Mouse (Mus musculus) thymus, postnatal 14 days (tissue): ENCODE data around the gene Atp6v0b.

Source experiments
- DNase-seq: peaks from one replicate; pipeline ENCODE4 v3.0.0; 2021

Gene Atp6v0b

GRCm38 (mm10) chr4:117835531-117836111 is 51.5 kb downstream of the Atp6v0b start:
- DNase-seq: peak; percentile 38

DNA sequence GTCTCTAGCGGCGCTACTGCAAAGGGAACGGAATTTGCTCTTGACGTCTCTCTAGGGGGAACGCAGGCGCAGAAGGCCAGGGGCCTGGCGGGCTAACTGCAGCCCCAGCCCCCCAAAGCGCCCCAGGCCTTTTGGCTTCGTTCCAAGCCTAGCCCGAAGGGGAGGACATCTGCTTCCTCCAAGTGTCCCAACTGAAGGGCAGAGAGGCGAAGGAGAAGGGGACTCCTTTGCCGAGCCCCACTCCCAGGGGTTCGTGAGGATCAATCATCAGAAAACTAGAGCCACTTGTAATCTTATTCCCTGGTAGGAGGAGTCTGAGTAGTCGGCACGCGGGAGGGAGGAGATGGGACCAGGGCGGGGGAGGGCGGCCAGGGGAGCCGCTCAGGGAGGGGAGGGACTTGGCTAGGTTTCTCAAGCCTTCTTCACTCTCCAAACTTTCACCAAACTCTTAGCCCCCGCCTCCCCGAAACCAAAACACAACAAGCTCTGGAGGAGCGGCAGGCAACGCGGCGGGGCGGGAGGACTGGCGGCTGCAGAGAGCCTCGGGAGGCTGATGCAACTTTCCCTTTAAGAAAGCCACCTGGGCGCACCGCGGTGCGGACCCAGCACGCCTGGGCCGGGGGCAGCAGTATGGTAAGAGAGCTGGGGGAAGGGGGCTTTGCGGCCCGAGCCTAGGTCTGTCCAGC is 52.1 kb downstream of the Atp6v0b start:
- peak; percentile 42 for DNase-seq

- no peak for DNase-seq
These were observed 52.7 kb downstream of the Atp6v0b start, which contains the start of gene Slc6a9 for GRCm38 (mm10) chr4:117834457-117834844. Gene Slc6a9 (plus strand): TSS chr4:117834506.
